Mouse (Mus musculus) lung, postnatal 14 days (tissue): ENCODE measurements at regions not wholly inside any gene's neighbourhood (a gene's known extent, or its start where the extent isn't known, plus 50 kb on each side); places are given as distances from the start of the nearest gene placed in this dataset.
"Not testable (repeated sequence)": the region's sequence is repeated elsewhere in the genome, so short reads cannot be mapped to it uniquely, and the experiment has no call there.

Experiments used
- DNase-seq: peaks from one replicate; pipeline ENCODE4 v3.0.0; 2021

GRCm38 (mm10) chr8:90046779-90047178 is 301.4 kb downstream of the Tox3 start:
- DNase-seq: no peak

- DNase-seq: no peak
These were observed 311.7 kb downstream of the Tox3 start for GRCm38 (mm10) chr8:90036436-90036835.

- no peak for DNase-seq
These were observed 315.6 kb downstream of the Tox3 start for GRCm38 (mm10) chr8:90032572-90032971.

DNA sequence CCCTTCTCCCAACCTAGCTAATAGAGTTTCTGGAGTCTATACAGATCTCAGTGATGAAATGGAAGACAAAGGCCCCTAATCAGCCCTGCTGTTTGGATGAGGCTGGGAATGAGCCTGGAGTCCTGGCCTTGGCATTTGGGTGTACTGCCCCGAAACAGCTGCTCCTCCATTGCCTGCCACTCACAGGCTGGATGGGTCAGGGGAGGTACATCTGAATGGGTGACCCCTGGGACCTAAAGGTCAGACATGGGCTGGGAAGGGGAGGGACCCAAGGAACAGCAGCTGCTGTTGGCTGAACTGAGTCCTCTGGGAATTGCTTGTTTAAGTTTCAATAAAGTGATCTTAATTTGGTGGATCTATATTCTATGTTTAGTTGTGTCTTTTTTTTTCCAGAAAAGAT is 316.9 kb downstream of the Tox3 start:
- no peak for DNase-seq

GRCm38 (mm10) chr8:90017958-90018357 is 330.2 kb downstream of the Tox3 start:
- not testable (repeated sequence) for DNase-seq

DNA sequence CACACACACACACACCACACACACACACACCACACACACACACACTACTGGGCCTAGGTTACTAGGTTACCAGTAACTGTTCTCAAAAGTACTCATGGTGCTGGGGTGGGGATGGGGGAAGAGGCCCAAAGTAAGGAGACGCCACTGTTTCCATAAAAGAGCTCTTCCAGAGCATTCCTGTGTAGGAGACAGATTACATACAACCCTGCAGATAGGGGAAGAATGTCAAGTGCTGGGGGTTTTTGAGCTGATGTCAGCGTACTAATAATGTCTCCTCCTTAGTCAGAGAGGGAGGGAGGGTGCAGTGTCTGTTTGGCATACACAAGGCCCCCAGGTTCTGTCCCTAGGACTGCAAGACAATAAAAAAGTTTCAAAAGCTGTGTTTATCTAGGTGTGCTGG is 334.4 kb downstream of the Tox3 start:
- no peak for DNase-seq

GRCm38 (mm10) chr8:90011682-90012409 is 336.3 kb downstream of the Tox3 start:
- DNase-seq: no peak

DNA sequence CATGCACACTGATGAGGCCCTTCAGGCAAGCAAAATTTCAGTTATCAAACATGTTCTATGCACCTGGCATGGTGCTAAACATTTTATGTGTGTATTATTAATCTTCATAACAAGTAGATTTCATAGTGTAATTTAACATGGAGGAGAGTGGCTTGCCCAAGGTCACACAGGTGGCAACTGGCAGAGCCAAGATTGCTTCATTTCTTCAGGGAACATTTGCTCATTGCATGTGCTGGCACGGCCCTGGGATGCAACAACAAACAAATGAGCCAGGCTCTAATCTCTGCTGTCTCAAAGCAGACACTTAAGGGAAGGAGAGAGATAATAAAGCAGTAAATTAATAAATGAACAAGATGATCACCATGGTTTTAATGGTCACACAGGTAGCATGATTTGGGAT is 338.7 kb downstream of the Tox3 start:
- no peak for DNase-seq

DNA sequence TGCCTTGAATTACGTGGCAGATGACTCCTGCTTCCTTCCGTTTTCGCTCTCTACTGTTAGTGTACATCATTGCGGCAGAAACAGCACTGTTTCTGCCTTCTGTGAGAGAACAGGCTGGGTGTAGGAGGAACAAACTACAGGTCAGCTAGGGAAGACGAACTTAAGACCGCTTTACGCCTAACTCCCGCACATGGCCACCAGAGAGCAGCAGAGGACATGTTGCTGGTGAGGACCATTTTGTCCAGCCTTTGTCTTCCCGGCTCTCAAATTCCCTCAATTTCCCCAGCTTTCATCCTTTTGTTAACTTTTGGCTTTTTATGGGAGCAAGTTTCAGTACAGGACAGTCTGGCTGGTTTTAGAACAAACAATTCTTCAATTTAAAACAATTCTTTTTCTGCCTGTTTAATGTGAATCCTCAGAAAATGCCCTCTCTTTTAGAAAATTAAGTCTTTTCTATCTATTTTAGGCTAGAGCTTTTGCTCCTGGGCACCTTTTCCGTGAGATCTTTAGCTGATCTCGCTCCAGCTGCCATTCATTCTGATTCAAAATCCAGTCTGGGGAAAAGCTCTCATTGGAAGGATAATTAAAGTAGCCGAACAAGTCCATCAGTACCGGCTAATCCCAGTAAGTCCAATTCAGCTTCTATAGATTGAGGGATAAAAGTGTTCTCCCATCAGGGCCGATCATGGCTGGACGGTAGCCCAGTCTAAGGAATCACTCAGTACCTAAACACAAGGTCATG is 347.1 kb downstream of the Tox3 start:
- peak; percentile 86 for DNase-seq

DNA sequence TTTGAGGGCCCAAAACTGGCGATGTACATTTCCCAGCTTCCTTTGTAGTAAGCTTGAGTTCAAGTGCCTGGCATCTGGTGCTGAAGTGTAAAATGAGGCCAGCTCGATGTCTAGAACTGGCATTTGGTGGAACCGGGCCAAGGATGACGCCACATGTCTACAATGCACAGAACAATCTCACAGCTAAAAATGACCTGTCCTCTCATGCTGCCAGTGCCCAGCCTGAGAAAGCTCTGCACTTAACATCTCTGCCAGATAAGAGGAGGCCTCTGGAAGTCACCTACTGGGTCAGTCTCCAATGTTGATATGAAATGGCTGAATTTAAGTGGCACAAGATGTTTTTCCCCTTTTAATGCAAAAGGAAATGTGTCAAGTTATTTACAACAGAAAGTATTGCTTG is 354.4 kb downstream of the Tox3 start:
- no peak for DNase-seq

- DNase-seq: no peak
These were observed 364.3 kb downstream of the Tox3 start for GRCm38 (mm10) chr8:89983859-89984258.

DNA sequence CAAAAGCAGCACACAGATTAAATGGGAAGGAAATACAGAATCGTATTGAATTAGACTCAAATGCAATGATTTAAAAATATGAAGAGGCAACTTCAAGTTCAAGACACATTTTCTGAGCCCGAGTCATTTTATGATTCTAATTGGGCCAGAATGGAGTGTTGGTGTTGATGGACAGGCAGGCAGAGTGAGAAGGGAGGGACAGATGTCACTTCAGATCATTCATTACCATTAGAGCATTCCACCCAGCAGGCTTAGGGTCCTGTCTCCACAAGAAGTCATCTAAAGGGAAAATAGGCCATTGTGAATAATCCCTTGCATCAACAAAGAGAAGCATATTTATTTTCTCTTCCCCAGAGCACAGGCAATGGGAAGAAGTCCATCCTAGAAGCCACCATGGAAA is 365.6 kb downstream of the Tox3 start:
- DNase-seq: no peak

DNA sequence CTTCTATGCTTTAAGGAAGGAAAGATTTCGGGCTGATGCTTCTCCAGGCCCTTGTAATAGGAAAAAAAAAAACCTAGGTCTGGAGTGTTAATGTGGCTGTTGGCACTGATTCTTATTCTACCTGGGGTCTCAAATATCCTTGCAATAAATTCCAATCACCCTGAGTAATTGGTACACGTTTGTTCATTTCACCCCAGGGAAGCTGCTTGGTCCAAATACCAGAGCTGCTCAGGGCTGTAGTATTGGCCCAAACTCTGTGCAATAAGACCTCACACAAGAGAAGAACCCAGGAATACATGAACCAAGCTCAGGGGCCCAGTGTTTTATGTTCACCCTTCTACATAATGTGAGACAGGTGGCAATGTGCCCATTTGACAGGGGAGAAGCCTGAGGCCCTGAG is 366.8 kb downstream of the Tox3 start:
- no peak for DNase-seq

- no peak for DNase-seq
These were observed 367.7 kb downstream of the Tox3 start for GRCm38 (mm10) chr8:89980441-89980840.

DNA sequence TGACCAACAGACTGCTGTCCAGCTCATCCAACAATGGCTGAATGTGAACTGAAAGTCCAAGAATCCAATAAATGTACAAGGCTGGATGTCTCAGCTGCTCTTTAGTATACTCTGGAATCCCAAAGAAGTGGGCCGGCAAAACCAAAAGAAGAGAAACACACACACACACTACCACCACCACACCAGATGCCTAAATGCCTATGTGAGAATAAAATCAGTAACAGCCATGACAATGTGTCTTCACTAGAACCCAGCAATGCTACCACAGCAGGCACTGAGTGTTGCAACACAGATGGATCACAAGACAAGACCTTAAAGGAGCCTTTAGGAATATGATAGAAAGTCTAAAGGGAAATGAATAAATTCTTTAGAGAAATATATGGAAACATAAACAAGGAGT is 385.3 kb downstream of the Tox3 start:
- DNase-seq: no peak

DNA sequence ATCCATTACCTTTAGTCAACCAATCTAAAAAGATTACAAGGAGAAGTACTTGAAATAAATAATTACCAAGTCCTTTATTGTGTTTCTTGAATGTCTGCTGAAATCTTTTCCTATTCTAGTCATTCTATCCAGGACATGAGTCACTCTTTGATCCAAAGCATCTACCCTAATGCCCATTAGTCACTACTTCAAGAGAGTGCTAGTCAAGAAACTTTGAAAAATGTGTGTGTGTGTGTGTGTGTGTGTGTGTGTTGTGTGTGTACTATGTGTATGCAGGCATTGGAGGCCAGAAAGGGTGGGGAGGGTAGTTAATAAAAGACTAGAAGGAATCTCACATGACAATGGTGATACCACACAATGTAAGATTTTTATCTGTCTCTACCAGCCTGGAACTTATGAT is 390.7 kb downstream of the Tox3 start:
- no peak for DNase-seq

- no peak for DNase-seq
These were observed 391.6 kb downstream of the Tox3 start for GRCm38 (mm10) chr8:89956482-89957020.

DNA sequence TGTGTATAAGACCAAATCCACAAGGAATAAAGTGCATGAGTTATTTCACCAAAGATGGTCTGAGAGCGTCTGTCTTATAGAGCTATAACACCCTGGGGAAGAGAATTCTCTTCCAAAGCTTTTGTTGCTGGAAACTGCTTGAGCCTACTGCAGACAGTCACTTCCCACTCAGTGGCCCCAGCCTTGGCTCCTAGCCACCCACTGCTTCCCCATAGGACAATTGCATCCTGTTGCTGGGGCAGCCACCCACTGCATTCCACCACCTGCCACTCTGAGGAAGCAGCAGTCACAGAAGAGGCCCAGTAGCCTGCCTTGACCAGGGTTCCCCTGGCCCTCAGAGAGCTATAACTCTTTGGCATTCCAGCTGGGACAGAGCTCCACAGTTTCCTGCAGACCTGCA is 409.3 kb downstream of the Tox3 start:
- DNase-seq: no peak

DNA sequence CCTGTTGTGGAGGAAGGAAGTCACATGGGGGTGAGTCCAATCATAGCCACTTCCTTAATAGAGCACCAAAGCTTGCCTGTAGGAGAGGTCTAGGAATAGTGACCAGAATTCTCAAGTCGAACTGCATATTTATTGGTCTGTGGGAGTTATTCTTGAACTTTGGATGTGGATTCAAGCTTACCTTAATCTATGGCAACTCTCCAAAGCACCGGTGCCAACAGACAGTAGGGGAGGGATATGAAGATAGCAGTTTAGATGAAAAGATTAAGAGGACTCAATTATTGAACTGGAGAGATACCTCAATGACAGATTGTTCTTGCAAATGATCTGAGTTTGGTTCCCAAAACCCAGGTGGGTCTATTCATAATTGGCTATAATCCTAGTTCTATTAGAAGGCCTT is 413.6 kb downstream of the Tox3 start:
- DNase-seq: no peak

- no peak for DNase-seq
These were observed 421.4 kb downstream of the Tox3 start for GRCm38 (mm10) chr8:89926666-89927232.

DNA sequence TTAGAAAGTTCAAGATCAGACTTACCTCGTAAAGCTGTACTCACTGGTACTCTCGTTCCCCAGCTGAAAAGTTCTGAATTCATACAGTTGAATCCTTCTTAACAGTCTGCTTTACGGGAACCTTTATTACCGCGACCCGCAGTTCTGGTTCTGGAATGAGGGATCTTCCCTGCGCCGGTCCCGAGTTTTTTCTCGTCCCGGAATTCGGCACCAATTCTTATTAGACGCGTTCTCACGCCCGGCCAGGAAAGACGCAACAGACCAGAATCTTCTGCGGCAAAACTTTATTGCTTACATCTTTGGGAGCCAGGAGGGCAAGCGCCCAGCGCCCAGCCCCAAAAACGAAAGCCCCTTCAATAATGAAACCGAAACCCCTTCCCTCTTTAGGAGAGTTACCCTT is 423.4 kb downstream of the Tox3 start:
- DNase-seq: not testable (repeated sequence)

DNA sequence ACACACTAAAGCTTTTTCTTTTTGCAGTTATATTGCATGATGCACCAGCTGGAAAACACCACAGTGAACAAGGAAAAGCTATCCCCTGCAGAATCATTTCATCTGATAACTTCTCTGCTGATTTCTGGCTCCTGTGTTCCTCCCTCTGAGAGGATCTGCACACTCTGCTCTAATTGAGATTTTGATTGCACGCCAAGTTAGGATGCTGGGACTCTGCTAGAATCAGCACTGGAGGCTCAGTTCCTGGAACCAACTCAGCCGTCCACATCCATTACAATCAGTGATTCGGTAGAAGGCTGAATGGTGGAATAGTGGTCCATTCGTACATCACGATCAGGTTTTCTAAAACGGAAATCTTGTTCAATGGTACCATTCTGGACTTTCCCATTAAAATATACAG is 434.1 kb downstream of the Tox3 start:
- no peak for DNase-seq

DNA sequence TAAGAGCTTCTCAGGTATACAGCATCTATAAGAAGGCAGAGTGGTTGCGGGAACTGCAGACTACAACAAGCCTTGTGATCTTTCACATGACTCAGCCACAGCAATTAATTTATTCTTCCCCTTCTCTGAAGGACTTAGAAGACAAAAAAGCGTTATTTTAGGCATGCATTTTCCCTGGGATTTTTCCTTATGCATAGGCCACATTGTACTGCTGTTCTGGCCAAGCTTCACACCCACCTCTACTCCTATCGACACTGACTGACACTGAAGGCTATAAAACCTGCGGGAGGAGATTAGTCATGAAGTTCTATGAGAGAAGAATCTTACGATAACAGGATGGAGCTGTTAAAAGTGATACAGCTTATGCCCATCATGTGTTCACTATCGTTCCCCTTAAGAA is 441.9 kb downstream of the Tox3 start:
- DNase-seq: no peak

DNA sequence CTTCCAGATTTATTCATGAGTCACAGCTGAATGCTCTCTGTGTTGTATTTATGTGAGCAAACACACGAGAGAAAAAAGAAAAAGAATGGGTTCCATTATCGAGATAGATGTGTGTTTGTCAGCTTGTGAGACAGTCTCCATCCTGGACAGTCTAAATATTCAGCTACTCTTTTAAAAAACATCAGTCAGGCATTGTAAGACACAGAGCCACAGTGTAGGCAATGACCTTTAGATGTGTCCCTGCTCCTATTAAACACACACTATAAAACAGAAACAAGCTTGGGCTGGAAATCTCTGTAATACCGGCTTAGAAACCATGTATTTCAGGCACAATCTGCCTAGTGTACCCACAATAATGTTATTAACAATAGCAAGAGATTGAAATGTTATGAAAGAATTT is 442.6 kb downstream of the Tox3 start:
- DNase-seq: no peak
